Mouse (Mus musculus): ENCODE measurements around the gene Cnnm3. TPM values are rescaled to one million over a fixed set of nuclear protein-coding genes. Genes with fewer than 3 reads are reported as not detected.
A peak's percentile ranks its signal among the peaks of the same experiment; 100 is the strongest.

The Cnnm3 gene
- total and polyA plus RNA-seq, 3 experiments: 4.2 to 9.9 TPM; not detected in 1

DNA sequence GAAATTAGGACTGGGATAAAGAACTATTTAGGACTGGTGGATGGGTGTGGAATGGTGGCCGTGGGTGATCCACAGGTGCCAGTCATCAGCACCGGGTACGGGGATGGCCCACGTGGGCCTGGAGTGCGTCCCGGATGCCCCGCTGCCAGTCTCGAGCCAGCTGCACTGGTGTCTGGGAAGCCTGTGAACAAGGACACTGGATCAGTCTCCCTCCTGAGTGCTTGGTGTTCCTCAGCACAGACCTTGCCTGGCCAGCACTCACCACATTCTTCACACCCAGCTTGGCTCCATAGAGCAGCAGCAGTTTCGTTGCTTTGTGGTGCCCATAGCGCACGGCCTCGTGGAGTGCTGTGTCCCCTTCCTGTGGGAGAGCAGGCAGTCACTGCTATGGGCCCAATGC lies 19.8 kb downstream of the Cnnm3 start:
- Histone ChIP-seq H3K4me1 (ENCODE audit: control insufficient read depth in 1 of 2, insufficient read depth in 2 of 2, low read length in 2 of 2) (peaks cover 0 to 7% of the 10 kb centered on the region in 2 experiments; a peak in 2 of 4 replicates), H3K27me3 (ENCODE audit: control insufficient read depth in 1 of 2, insufficient read depth in 2 of 2, low read length in 2 of 2) (no peaks in the 10 kb centered on the region), H3K9me3 (replicated peaks; ENCODE audit: insufficient read depth, low read length) (no peaks in the 10 kb centered on the region), H3K9ac (ENCODE audit: control insufficient read depth, low read depth, low read length, poor library complexity, severe bottlenecking) (no peak overlapping the region), H3K4me3 (ENCODE audit: control insufficient read depth in 1 of 2, insufficient read depth in 1 of 2, low read depth in 2 of 2, low read length in 2 of 2) (no peak overlapping the region), H3K27ac (ENCODE audit: control insufficient read depth, low read depth, low read length) (no peak overlapping the region), H3K36me3 (ENCODE audit: control insufficient read depth in 1 of 2, insufficient read depth in 2 of 2, low read length in 2 of 2) (peaks cover 0 to 5% of the 10 kb centered on the region in 2 experiments; a peak in 2 of 4 replicates), H3K79me2 (ENCODE audit: control insufficient read depth, insufficient read depth, low read length, poor library complexity) (no peaks in the 10 kb centered on the region)
- DNase-seq (ENCODE audit: low read depth, low spot score): no peak
- TF ChIP-seq CHD2 (IDR thresholded peaks at IDR 0.05; ENCODE audit: low read length) (no peak), E2F4 (IDR thresholded peaks at IDR 0.05; ENCODE audit: borderline replicate concordance, low read depth, low read length) (no peak), MXI1 (IDR thresholded peaks at IDR 0.05; ENCODE audit: low read depth, low read length) (no peak)

DNA sequence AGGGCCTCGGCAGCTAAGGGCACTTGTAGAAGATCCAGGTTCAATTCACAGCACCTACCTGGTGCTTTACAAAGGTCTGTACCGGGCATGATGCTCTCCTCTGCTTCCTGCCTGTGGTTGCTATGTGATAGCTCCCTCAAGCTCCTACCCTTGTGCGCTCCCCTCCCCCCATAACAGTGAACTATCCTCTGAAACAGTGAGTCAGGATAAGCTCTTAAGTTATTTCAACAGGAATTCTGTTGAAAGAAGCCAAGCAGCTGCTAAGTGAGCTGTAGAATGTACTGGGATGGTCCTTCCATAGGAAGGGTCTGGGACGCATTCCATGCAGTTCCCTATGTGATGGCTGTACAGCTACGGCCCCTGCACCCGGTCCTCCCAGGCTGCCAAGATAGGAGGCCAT lies 21.9 kb downstream of the Cnnm3 start:
- Histone ChIP-seq H3K4me1 (ENCODE audit: control insufficient read depth in 1 of 2, insufficient read depth in 2 of 2, low read length in 2 of 2) (peaks cover 0 to 5% of the 10 kb centered on the region in 2 experiments; a peak in 2 of 4 replicates), H3K27ac (ENCODE audit: control insufficient read depth, low read depth, low read length) (no peak overlapping the region), H3K9ac (ENCODE audit: control insufficient read depth, low read depth, low read length, poor library complexity, severe bottlenecking) (no peak overlapping the region), H3K79me2 (ENCODE audit: control insufficient read depth, insufficient read depth, low read length, poor library complexity) (no peaks in the 10 kb centered on the region), H3K4me3 (ENCODE audit: control insufficient read depth in 1 of 2, insufficient read depth in 1 of 2, low read depth in 2 of 2, low read length in 2 of 2) (no peak overlapping the region), H3K9me3 (replicated peaks; ENCODE audit: insufficient read depth, low read length) (no peaks in the 10 kb centered on the region), H3K27me3 (ENCODE audit: control insufficient read depth in 1 of 2, insufficient read depth in 2 of 2, low read length in 2 of 2) (no peaks in the 10 kb centered on the region), H3K36me3 (ENCODE audit: control insufficient read depth in 1 of 2, insufficient read depth in 2 of 2, low read length in 2 of 2) (peaks cover 0 to 1% of the 10 kb centered on the region in 2 experiments; a peak in 1 of 4 replicates)
- no peak for TF ChIP-seq ZKSCAN1 (IDR thresholded peaks at IDR 0.05; ENCODE audit: low read depth, low read length)
- no peak for DNase-seq (ENCODE audit: low read depth, low spot score)

DNA sequence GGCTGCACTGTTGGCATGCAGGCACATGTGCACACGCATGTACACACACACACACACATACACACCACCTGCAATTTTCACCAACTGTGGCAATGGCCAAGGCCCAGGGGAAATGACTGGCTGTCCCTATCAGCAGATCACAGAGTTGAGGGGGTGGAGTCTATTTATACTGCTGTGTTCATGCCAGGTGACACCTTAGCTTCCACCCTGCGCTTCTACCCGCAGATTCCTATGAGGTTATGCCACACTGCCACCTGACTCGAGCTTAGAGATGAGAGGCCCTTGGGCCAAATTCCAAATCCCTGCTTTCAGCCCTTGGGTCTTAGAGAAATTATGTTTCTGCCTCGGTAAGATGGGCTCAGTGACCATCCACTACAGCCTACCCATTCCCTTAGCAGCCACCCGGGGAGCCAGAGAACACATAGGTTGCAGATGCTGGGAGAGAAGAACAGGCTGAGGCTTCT lies 23.0 kb downstream of the Cnnm3 start:
- Histone ChIP-seq H3K79me2 (ENCODE audit: control insufficient read depth, insufficient read depth, low read length, poor library complexity) (no peaks in the 10 kb centered on the region), H3K4me3 (ENCODE audit: control insufficient read depth in 1 of 2, insufficient read depth in 1 of 2, low read depth in 2 of 2, low read length in 2 of 2) (no peak overlapping the region), H3K36me3 (ENCODE audit: control insufficient read depth in 1 of 2, insufficient read depth in 2 of 2, low read length in 2 of 2) (no peaks in the 10 kb centered on the region), H3K4me1 (ENCODE audit: control insufficient read depth in 1 of 2, insufficient read depth in 2 of 2, low read length in 2 of 2) (peaks cover 0 to 4% of the 10 kb centered on the region in 2 experiments; a peak in 2 of 4 replicates), H3K27me3 (ENCODE audit: control insufficient read depth in 1 of 2, insufficient read depth in 2 of 2, low read length in 2 of 2) (no peaks in the 10 kb centered on the region), H3K9me3 (replicated peaks; ENCODE audit: insufficient read depth, low read length) (no peaks in the 10 kb centered on the region), H3K27ac (ENCODE audit: control insufficient read depth, low read depth, low read length) (no peak overlapping the region), H3K9ac (ENCODE audit: control insufficient read depth, low read depth, low read length, poor library complexity, severe bottlenecking) (no peak overlapping the region)
- no peak for TF ChIP-seq USF1 (IDR thresholded peaks at IDR 0.05; ENCODE audit: low read depth, low read length)
- no peak for TF ChIP-seq MXI1 (IDR thresholded peaks at IDR 0.05; ENCODE audit: low read depth, low read length)
- no peak for TF ChIP-seq RCOR1 (IDR thresholded peaks at IDR 0.05; ENCODE audit: low read depth, low read length)
- no peak for TF ChIP-seq TBP (IDR thresholded peaks at IDR 0.05; ENCODE audit: low read depth, low read length)
- TF ChIP-seq ZMIZ1 (IDR thresholded peaks at IDR 0.05; ENCODE audit: low read depth, low read length): no peak
- TF ChIP-seq ZKSCAN1 (IDR thresholded peaks at IDR 0.05; ENCODE audit: low read depth, low read length): no peak
- no peak for TF ChIP-seq JUND (IDR thresholded peaks at IDR 0.05; ENCODE audit: low read depth, low read length)
- TF ChIP-seq GATA1 (IDR thresholded peaks at IDR 0.05; ENCODE audit: low read depth, low read length): no peak
- TF ChIP-seq CTCF (IDR thresholded peaks at IDR 0.05 in 2 of 3, conservative IDR thresholded peaks at IDR 0.05 in 1 of 3; ENCODE audit: control insufficient read depth in 1 of 3, insufficient read depth in 1 of 3, low read depth in 2 of 3, low read length in 3 of 3, poor library complexity in 1 of 3, severe bottlenecking in 1 of 3): no peak
- TF ChIP-seq POLR2AphosphoS2 (IDR thresholded peaks at IDR 0.05; ENCODE audit: low read length): no peak
- TF ChIP-seq SMC3 (IDR thresholded peaks at IDR 0.05; ENCODE audit: low read depth, low read length): no peak
- TF ChIP-seq EP300 (IDR thresholded peaks at IDR 0.05; ENCODE audit: low read depth in 1 of 2, low read length in 2 of 2): no peak
- no peak for TF ChIP-seq MYC (IDR thresholded peaks at IDR 0.05; ENCODE audit: low read depth, low read length)
- peak; percentile 29 for DNase-seq (ENCODE audit: low read depth, low spot score)

All from MEL (cell line).